Mouse (Mus musculus): ENCODE measurements around the gene Rpl36.

Gene Rpl36

DNA sequence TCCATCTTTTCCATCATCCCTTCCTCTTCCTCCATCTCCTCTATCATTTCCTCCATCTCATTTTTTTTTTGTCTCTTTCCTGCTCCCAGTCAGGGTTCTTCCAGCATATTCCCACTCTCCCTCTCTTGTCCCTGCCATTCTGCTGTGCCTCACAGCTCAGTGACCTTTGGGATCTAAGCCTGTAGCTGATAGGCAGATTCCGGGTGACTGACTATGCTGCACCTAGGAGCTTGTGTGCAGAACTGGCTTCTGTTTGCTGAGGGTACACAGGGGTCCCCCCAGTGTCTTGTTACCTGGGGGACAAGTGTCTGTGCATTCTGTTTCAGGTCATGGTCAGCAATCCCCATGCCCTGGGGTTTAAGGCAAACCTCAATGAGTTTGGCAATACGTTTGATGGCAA, 41.6 kb downstream of the Rpl36 start:
- no peak for DNase-seq

DNA sequence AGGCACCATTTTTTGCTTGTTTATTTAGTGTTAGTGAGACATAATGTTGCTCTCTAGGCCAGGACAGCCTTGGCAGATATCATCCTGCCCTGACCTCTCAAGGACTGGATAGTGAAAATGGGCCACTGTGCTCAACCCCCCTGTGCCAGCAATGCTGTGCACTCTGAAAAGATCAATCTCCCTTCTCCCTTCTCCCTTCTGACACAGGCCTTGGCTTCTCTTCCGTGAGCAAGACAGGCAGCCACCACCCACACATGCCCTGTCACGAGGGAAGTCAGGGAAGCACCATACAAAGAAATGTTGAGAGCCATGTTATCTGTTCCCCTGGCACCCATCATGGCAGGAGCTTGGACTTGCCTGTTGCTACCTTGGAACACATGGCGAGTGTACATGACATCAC, 42.1 kb downstream of the Rpl36 start:
- no peak for DNase-seq

DNA sequence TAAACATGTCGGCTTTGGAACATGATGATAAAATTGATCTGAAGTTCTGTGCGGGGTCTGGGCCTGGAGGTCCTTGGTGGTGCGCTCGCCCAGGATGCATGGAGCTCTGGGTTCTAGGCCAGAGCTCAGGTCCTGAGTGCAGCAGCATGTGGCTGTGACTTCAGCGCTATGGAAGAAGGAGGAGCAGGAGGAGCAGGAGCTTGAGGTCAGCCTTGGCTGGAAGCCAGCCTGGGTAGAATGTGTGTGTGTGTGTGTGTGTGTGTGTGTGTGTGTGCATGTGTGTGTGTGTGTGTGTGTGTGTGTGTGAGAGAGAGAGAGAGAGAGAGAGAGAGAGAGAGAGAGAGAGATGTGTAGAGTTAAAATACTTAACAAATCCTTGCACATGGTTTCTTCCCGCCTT, 43.0 kb downstream of the Rpl36 start:
- DNase-seq = no peak

- DNase-seq = no peak
These were observed 50.4 kb downstream of the Rpl36 start for GRCm38 (mm10) chr17:56663659-56664058.
